Mouse (Mus musculus): Measurements from ENCODE around the gene Midn.

- TF ChIP-seq GATA1 (IDR thresholded peaks at IDR 0.05; ENCODE audit: borderline replicate concordance, low read length) (no peak), FLI1 (IDR thresholded peaks at IDR 0.05; ENCODE audit: low read length) (no peak)
Observed at GRCm38 (mm10) chr10:80141786-80142529, 6.1 kb upstream of the Midn start.
